Mouse (Mus musculus): Measurements from ENCODE around the gene Gm3646. TPM values are rescaled to one million over a fixed set of nuclear protein-coding genes. Genes with fewer than 3 reads are reported as not detected.

The Gm3646 gene
- polyA plus RNA-seq, 1 experiment from 2014 or later, result not detected

Other genes with a start within 250 kb of the Gm3646 start
- gene Rnf149, start 227.9 kb downstream of the Gm3646 start, polyA plus RNA-seq (2016; fragmentation: Nextera tagmentation; extraction: Ambion mirVana), result 21.0 and 27.0 TPM in 2 replicates
- gene Creg2, start 153.9 kb downstream of the Gm3646 start, polyA plus RNA-seq (2016; fragmentation: Nextera tagmentation; extraction: Ambion mirVana), result 0.35 and 0.78 TPM in 2 replicates
- gene Rfx8, start 84.3 kb downstream of the Gm3646 start, polyA plus RNA-seq (2016; fragmentation: Nextera tagmentation; extraction: Ambion mirVana), result 0.12 and 0.22 TPM in 2 replicates
- gene Map4k4, start 95.6 kb upstream of the Gm3646 start, polyA plus RNA-seq (2016; fragmentation: Nextera tagmentation; extraction: Ambion mirVana), result 38.5 and 40.1 TPM in 2 replicates

Measured in hindbrain, embryonic 10.5 days (tissue).